Mouse (Mus musculus) lung, adult 2 months (tissue): ENCODE results near the gene Hkdc1.

ENCODE experiments used
- CTCF ChIP-seq: fragments of 200-500 bp; IDR thresholded peaks from 2 replicates; pipeline ENCODE4 v1.5.1; 2011; ENCODE audit warnings: mild to moderate bottlenecking, low read length, control low read depth; ENCODE audit not compliant: insufficient read depth
- POLR2A ChIP-seq: fragments of 200-500 bp; IDR thresholded peaks from 2 replicates; pipeline ENCODE4 v1.6.1; 2011; ENCODE audit warnings: low read depth, mild to moderate bottlenecking, control low read depth, low read length, borderline replicate concordance; ENCODE audit errors: extremely low read depth

GRCm38 (mm10) chr10:62333269-62333668, 89.0 kb downstream of the Hkdc1 start:
- no peak for TF ChIP-seq POLR2A
- no peak for TF ChIP-seq CTCF
